Mouse (Mus musculus): Measurements from ENCODE around the gene Scgb2b24. TPM values are rescaled to one million over a fixed set of nuclear protein-coding genes. Genes with fewer than 3 reads are reported as not detected.

The Scgb2b24 gene
- not detected in 2 replicates for polyA plus RNA-seq (2012; ENCODE audit: insufficient read depth, low replicate concordance)

DNA sequence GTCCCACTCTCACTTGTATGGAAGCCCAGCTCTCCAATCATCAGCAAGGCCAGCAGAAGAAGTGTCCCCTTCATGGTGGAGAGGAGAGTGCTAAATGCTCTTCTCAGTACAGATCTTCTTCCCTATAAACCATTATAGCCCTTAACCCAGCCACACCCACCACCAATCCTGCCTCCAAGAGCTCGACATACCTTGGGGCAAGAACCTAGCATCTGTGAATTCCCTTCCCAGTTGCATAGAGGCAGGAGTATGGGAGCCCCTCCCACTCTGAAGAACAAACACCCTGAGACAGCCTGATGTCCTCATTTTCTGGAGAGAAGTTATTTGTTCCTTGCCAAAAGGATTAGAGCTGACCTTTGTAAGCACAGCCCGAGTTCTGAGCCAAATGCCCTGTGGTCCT, at the start of gene Scgb2b24:
TSS of gene Scgb2b24 (minus strand) at position 101 of the 400 bp plus-strand sequence.
- H3K4me1 ChIP-seq, result no peaks in the 10 kb centered on the region
- H3K4me3 ChIP-seq (replicated peaks), result peak within 1 kb of the TSS; percentile 2
- H3K9me3 ChIP-seq, result peaks cover 78% of the 10 kb centered on the region
- TF ChIP-seq GATA1 (IDR thresholded peaks at IDR 0.05; ENCODE audit: borderline replicate concordance, low read length) (no peak), FLI1 (IDR thresholded peaks at IDR 0.05; ENCODE audit: low read length) (no peak)
- H3K27me3 ChIP-seq (replicated peaks), result no peaks in the 10 kb centered on the region
- H3K36me3 ChIP-seq (replicated peaks; ENCODE audit: low read length), result no peaks in the 10 kb centered on the region

DNA sequence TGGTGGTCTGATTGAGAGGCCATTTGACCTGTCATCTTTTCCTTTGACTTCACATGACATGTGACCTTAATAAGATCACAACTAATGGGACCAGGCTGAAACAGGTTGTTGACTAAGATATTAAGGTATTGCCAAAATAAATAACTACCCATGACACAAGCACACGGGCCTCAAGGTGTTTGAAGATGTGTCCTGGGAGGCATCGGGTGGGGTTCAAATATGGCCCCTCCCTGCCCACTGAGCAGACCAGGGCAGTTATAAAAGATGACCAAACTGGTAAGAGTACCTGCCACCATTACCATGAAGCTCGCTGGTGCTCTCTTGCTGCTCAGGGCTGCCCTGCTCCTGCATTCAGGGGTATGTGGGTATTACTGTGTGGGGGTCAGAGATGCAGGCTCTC, 4.4 kb upstream of the Scgb2b24 start, which contains the start of gene Scgb1b24:
TSS of gene Scgb1b24 (plus strand) at position 301 of the 400 bp plus-strand sequence.
- peaks cover 52% of the 10 kb centered on the region for H3K9me3 ChIP-seq
- H3K27me3 ChIP-seq (replicated peaks), result no peaks in the 10 kb centered on the region
- no peak for TF ChIP-seq FLI1 (IDR thresholded peaks at IDR 0.05; ENCODE audit: low read length)
- no peak for TF ChIP-seq GATA1 (IDR thresholded peaks at IDR 0.05; ENCODE audit: borderline replicate concordance, low read length)
- H3K36me3 ChIP-seq (replicated peaks; ENCODE audit: low read length), result no peaks in the 10 kb centered on the region
- H3K4me3 ChIP-seq (replicated peaks), result no peak within 1 kb of the TSS
- no peaks in the 10 kb centered on the region for H3K4me1 ChIP-seq

DNA sequence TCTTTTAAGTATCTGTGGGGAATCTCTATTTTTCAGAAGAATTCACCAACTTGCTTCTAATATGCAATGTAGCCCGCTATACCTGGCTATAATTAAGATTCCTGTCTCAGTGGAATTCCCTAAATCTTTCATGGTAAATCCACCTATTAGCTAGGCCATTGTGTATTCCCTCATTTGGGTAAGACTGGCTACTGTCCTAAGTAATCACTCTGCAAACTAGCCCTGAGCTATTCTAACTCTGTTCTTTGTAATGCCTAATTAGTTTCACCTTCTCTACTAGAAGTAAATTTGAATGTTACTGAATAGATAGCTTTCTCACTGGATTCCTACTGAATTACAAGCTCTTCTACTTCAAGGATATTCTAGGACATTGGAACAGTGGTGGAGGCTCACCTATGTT, 49.2 kb downstream of the Scgb2b24 start:
- H3K4me3 ChIP-seq (replicated peaks), result no peak overlapping the region
- H3K9me3 ChIP-seq, result peaks cover 36% of the 10 kb centered on the region; the same call in 1 of the 2 replicates
- H3K4me1 ChIP-seq, result no peaks in the 10 kb centered on the region
- H3K36me3 ChIP-seq (replicated peaks; ENCODE audit: low read length), result no peaks in the 10 kb centered on the region
- no peak for TF ChIP-seq FLI1 (IDR thresholded peaks at IDR 0.05; ENCODE audit: low read length)
- TF ChIP-seq GATA1 (IDR thresholded peaks at IDR 0.05; ENCODE audit: borderline replicate concordance, low read length), result no peak
- H3K27me3 ChIP-seq (replicated peaks), result no peaks in the 10 kb centered on the region

Other genes starting within 250 kb of the Scgb2b24 start
- gene Scgb2b21, start 218.9 kb downstream of the Scgb2b24 start, polyA plus RNA-seq (2012; ENCODE audit: insufficient read depth, low replicate concordance), result not detected in 2 replicates
- gene Scgb1b24, start 4.5 kb upstream of the Scgb2b24 start, polyA plus RNA-seq (2012; ENCODE audit: insufficient read depth, low replicate concordance), result not detected in 2 replicates
- not detected in 2 replicates for gene Scgb2b26, start 205.7 kb upstream of the Scgb2b24 start, polyA plus RNA-seq (2012; ENCODE audit: insufficient read depth, low replicate concordance)

All from megakaryocyte, embryonic 14.5 days (primary cell).